Comparison of ENCODE assay signal across 19 mouse cellular contexts in the genomic region with DNA sequence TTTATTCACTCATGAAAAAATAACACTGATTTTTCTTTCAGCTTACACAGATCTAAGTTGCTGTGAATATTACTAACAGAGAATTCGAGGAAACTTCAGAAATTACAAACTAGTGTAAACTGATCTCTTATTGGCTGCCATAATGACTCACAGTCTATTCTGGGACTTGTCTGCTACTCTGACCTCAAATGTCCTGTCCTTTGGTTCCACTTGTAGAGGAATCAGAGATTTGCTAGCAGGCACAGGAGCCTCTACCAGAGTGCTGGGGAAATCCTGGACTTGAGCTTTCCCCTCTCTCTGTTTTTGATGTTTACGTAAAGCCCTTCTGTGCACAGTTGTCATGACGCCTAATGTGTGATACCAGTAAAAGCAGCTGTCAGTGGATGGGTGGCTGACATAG. TPM values are rescaled to one million over a fixed set of nuclear protein-coding genes. Genes with fewer than 3 reads are reported as not detected.
DNase-seq lines count a peak whose midpoint lies in the region; ATAC-seq lines count a peak whose summit lies in the region.
"Had no signal": no experiment of that assay in that cellular context is flagged by ENCODE, and none has a peak within 500 bp of the region (broad histone marks: within the 10 kb centered on the region; RNA-seq: fewer than 3 reads in every experiment).

No protein-coding gene starts in this region.

- ATAC-seq in forebrain, embryonic 11.5 days (replicated peaks; ENCODE audit: low FRiP score), result no peak
- no peak for ATAC-seq in forebrain, embryonic 16.5 days
- ATAC-seq in heart, embryonic 15.5 days (replicated peaks; ENCODE audit: insufficient number of reproducible peaks, insufficient read depth, low FRiP score, low read depth), result no peak
- ATAC-seq in intestine, embryonic 15.5 days, result no peak

- peaks cover 2% of the 10 kb centered on the region; the same call in 1 of the 2 replicates for H3K4me1 ChIP-seq in forebrain, embryonic 11.5 days (replicated peaks; ENCODE audit: control insufficient read depth, insufficient read depth, low read length)
- peaks cover 6% of the 10 kb centered on the region; the same call in 1 of the 2 replicates for H3K4me1 ChIP-seq in forebrain, embryonic 16.5 days (replicated peaks; ENCODE audit: control insufficient read depth, insufficient read depth, low read length)
- H3K4me1 ChIP-seq in heart, embryonic 15.5 days (replicated peaks), result peaks cover 28% of the 10 kb centered on the region
- H3K4me1 ChIP-seq in intestine, embryonic 15.5 days (replicated peaks), result no peaks in the 10 kb centered on the region
- H3K4me1 ChIP-seq: hindbrain, embryonic 15.5 days had no signal

- no peak overlapping the region for H3K27ac ChIP-seq in forebrain, embryonic 11.5 days (ENCODE audit: low read depth, low read length)
- no peak overlapping the region for H3K27ac ChIP-seq in forebrain, embryonic 16.5 days (ENCODE audit: low read length)
- H3K27ac ChIP-seq in heart, embryonic 15.5 days, result peak overlapping the region; percentile 43
- H3K27ac ChIP-seq in intestine, embryonic 15.5 days, result no peak overlapping the region
- H3K27ac ChIP-seq: embryonic facial prominence, embryonic 15.5 days; forebrain, embryonic 15.5 days; hindbrain, embryonic 15.5 days; liver, embryonic 13.5 days; midbrain, embryonic 10.5 days; neural tube, embryonic 15.5 days had no signal

- no peaks in the 10 kb centered on the region for H3K36me3 ChIP-seq in forebrain, embryonic 11.5 days (ENCODE audit: control insufficient read depth, insufficient read depth, low read length)
- H3K36me3 ChIP-seq in forebrain, embryonic 16.5 days (ENCODE audit: control insufficient read depth, insufficient read depth), result no peaks in the 10 kb centered on the region
- H3K36me3 ChIP-seq in heart, embryonic 15.5 days, result no peaks in the 10 kb centered on the region
- H3K36me3 ChIP-seq in intestine, embryonic 15.5 days, result no peaks in the 10 kb centered on the region
- H3K36me3 ChIP-seq: embryonic facial prominence, embryonic 15.5 days; forebrain, embryonic 15.5 days; hindbrain, embryonic 15.5 days; liver, embryonic 13.5 days; midbrain, embryonic 10.5 days; neural tube, embryonic 15.5 days had no signal

- DNase-seq in forebrain, embryonic 11.5 days (ENCODE audit: low spot score), result peak; percentile 10
- peak; percentile 50 for DNase-seq in 3T3-L1 (ENCODE audit: low read depth, low spot score)
- peak; percentile 48 to 52 for DNase-seq in heart, adult 18-20 months
- DNase-seq in embryo, embryonic 11 days, result no peak
- DNase-seq in layer of hippocampus, adult 9-11 months, result no peak
- DNase-seq: layer of hippocampus, postnatal 36 days had no signal

- no peak overlapping the region for H3K4me2 ChIP-seq in forebrain, embryonic 11.5 days (ENCODE audit: low read depth, low read length, severe bottlenecking)
- H3K4me2 ChIP-seq in forebrain, embryonic 16.5 days (ENCODE audit: low read length), result no peak overlapping the region
- H3K4me2 ChIP-seq in heart, embryonic 15.5 days, result no peak overlapping the region
- H3K4me2 ChIP-seq in intestine, embryonic 15.5 days (replicated peaks), result no peak overlapping the region

- 70% methylated on average over 3 of the region's 3 CpGs for WGBS in forebrain, embryonic 11.5 days
- WGBS in forebrain, embryonic 16.5 days, result 56% methylated on average over 3 of the region's 3 CpGs
- 20% methylated on average over 3 of the region's 3 CpGs for WGBS in heart, embryonic 15.5 days
- 45% methylated on average over 3 of the region's 3 CpGs for WGBS in intestine, embryonic 15.5 days

- no peaks in the 10 kb centered on the region for H3K9me3 ChIP-seq in forebrain, embryonic 11.5 days (ENCODE audit: control insufficient read depth, low read length)
- H3K9me3 ChIP-seq in forebrain, embryonic 16.5 days (ENCODE audit: control insufficient read depth, low read length), result no peaks in the 10 kb centered on the region
- no peaks in the 10 kb centered on the region for H3K9me3 ChIP-seq in heart, embryonic 15.5 days (replicated peaks)
- no peaks in the 10 kb centered on the region for H3K9me3 ChIP-seq in intestine, embryonic 15.5 days
- H3K9me3 ChIP-seq: embryonic facial prominence, embryonic 15.5 days; forebrain, embryonic 15.5 days; hindbrain, embryonic 15.5 days; liver, embryonic 13.5 days; midbrain, embryonic 10.5 days; neural tube, embryonic 15.5 days had no signal

- no peak overlapping the region for H3K4me3 ChIP-seq in forebrain, embryonic 11.5 days (ENCODE audit: low read depth, low read length)
- no peak overlapping the region for H3K4me3 ChIP-seq in forebrain, embryonic 16.5 days (replicated peaks; ENCODE audit: low read length)
- H3K4me3 ChIP-seq in heart, embryonic 15.5 days, result no peak overlapping the region
- H3K4me3 ChIP-seq in intestine, embryonic 15.5 days (replicated peaks), result no peak overlapping the region
- H3K4me3 ChIP-seq: embryonic facial prominence, embryonic 15.5 days had no signal

- no peak overlapping the region for H3K9ac ChIP-seq in forebrain, embryonic 11.5 days (ENCODE audit: low read length)
- no peak overlapping the region for H3K9ac ChIP-seq in forebrain, embryonic 16.5 days (replicated peaks; ENCODE audit: low read depth, low read length)
- no peak overlapping the region for H3K9ac ChIP-seq in heart, embryonic 15.5 days
- H3K9ac ChIP-seq in intestine, embryonic 15.5 days, result no peak overlapping the region
- H3K9ac ChIP-seq: embryonic facial prominence, embryonic 15.5 days; forebrain, embryonic 15.5 days; hindbrain, embryonic 15.5 days; liver, embryonic 13.5 days; neural tube, embryonic 15.5 days had no signal

- H3K27me3 ChIP-seq in forebrain, embryonic 11.5 days (ENCODE audit: control insufficient read depth, insufficient read depth, low read length), result no peaks in the 10 kb centered on the region
- no peaks in the 10 kb centered on the region for H3K27me3 ChIP-seq in forebrain, embryonic 16.5 days (replicated peaks; ENCODE audit: control insufficient read depth, insufficient read depth, low read length)
- no peaks in the 10 kb centered on the region for H3K27me3 ChIP-seq in heart, embryonic 15.5 days
- no peaks in the 10 kb centered on the region for H3K27me3 ChIP-seq in intestine, embryonic 15.5 days (replicated peaks)
- H3K27me3 ChIP-seq: embryonic facial prominence, embryonic 15.5 days; forebrain, embryonic 15.5 days; hindbrain, embryonic 15.5 days; neural tube, embryonic 15.5 days had no signal

RNA-seq across cellular contexts. Expression of a gene that starts 25.5 kb away (rescaled TPM):
- 20.5 and 21.6 TPM in 2 replicates for polyA plus RNA-seq in forebrain, embryonic 11.5 days (2014; fragmentation: Nextera tagmentation; extraction: Ambion mirVana)
- 58.0 and 59.2 TPM in 2 replicates for polyA plus RNA-seq in forebrain, embryonic 16.5 days (2015; fragmentation: Nextera tagmentation; extraction: Ambion mirVana)
- 10 to 100 TPM; 10.2 to 13.8 TPM for total RNA-seq in heart, adult 18-20 months (2021)
- 22.0 and 23.6 TPM in 2 replicates for polyA plus RNA-seq in heart, embryonic 15.5 days (2015; fragmentation: Nextera tagmentation; extraction: Ambion mirVana)
- 26.4 and 26.5 TPM in 2 replicates for polyA plus RNA-seq in intestine, embryonic 15.5 days (2015; fragmentation: Nextera tagmentation; extraction: Ambion mirVana)

RNA-seq across cellular contexts. Expression of a gene that starts 58.0 kb away (rescaled TPM):
- not detected in 2 replicates for polyA plus RNA-seq in forebrain, embryonic 11.5 days (2014; fragmentation: Nextera tagmentation; extraction: Ambion mirVana)
- polyA plus RNA-seq in forebrain, embryonic 16.5 days (2015; fragmentation: Nextera tagmentation; extraction: Ambion mirVana), result not detected in 2 replicates
- under 1 TPM in 1 of 2 experiments, not detected in 1; 0.18 TPM for total RNA-seq in heart, adult 18-20 months (2021)
- 0.19 and 0.50 TPM in 2 replicates for polyA plus RNA-seq in heart, embryonic 15.5 days (2015; fragmentation: Nextera tagmentation; extraction: Ambion mirVana)
- 0.09 and 0.15 TPM in 2 replicates for polyA plus RNA-seq in intestine, embryonic 15.5 days (2015; fragmentation: Nextera tagmentation; extraction: Ambion mirVana)
- total RNA-seq: adrenal gland, adult 18-20 months; layer of hippocampus, postnatal 36 days had no signal
- polyA plus RNA-seq: cortical plate, adult 2 months; embryonic facial prominence, embryonic 15.5 days; forebrain, embryonic 15.5 days; gonadal fat pad, adult 2 months; hindbrain, embryonic 15.5 days; kidney, adult 2 months; midbrain, embryonic 10.5 days; neural tube, embryonic 15.5 days had no signal

Comparison
In these comparisons a context has a peak if more than half of its experiments do, and no peak if none do; other contexts are left out.
1. DNase-seq: peak in forebrain, embryonic 11.5 days (single experiment), 3T3-L1 (single experiment) and heart, adult 18-20 months (2 of 2); none in embryo, embryonic 11 days (single experiment) and layer of hippocampus, adult 9-11 months (single experiment).